Mouse (Mus musculus) midbrain, postnatal 0 days (tissue): Measurements from ENCODE around the gene Krtap3-2. TPM values are rescaled to one million over a fixed set of nuclear protein-coding genes. Genes with fewer than 3 reads are reported as not detected.

ENCODE experiments used
- ATAC-seq: fragments of 200-750 bp; cut with Nextera tagmentation; 2 replicates; pipeline ENCODE4 v1.8.0; 2017; ENCODE audit warnings: moderate number of reproducible peaks, mild to moderate bottlenecking, moderate TSS enrichment, moderate library complexity; ENCODE audit not compliant: low FRiP score
- DNase-seq: peaks from one replicate; pipeline ENCODE4 v3.0.0-alpha.2; 2015; ENCODE audit warnings: low spot score
- H3K27ac ChIP-seq: fragments of 300-500 bp; sonication (generic); 2 replicates; pipeline ENCODE4 v1.5.1; 2014; ENCODE audit warnings: low read depth, mild to moderate bottlenecking, low read length, mixed read lengths
- H3K27me3 ChIP-seq: fragments of 300-500 bp; sonication (generic); 2 replicates; pipeline ENCODE4 v1.6.1; 2014; ENCODE audit warnings: low read length, control low read depth, mixed read lengths; ENCODE audit not compliant: insufficient read depth
- H3K36me3 ChIP-seq: fragments of 300-500 bp; sonication (generic); 2 replicates; pipeline ENCODE4 v1.6.1; 2014; ENCODE audit warnings: low read length, control low read depth, mixed read lengths; ENCODE audit not compliant: insufficient read depth
- H3K4me1 ChIP-seq: fragments of 300-500 bp; sonication (generic); 2 replicates; pipeline ENCODE4 v1.6.1; 2014; ENCODE audit warnings: mild to moderate bottlenecking, control low read depth, antibody characterized with exemption, low read length, mixed read lengths; ENCODE audit not compliant: insufficient read depth
- H3K4me2 ChIP-seq: fragments of 300-500 bp; sonication (generic); 2 replicates; pipeline ENCODE4 v1.6.1; 2014; ENCODE audit warnings: low read depth, mild to moderate bottlenecking, low read length, mixed read lengths; ENCODE audit not compliant: poor library complexity, severe bottlenecking
- H3K4me3 ChIP-seq: fragments of 300-500 bp; sonication (generic); 2 replicates; pipeline ENCODE4 v1.5.1; 2014; ENCODE audit warnings: low read depth, mild to moderate bottlenecking, low read length, moderate library complexity
- H3K9ac ChIP-seq: fragments of 300-500 bp; sonication (generic); replicated peaks from 2 replicates; pipeline ENCODE4 v1.6.1; 2014; ENCODE audit warnings: mild to moderate bottlenecking, low read length, moderate library complexity, mixed read lengths; ENCODE audit not compliant: poor library complexity, severe bottlenecking
- H3K9me3 ChIP-seq: fragments of 300-500 bp; sonication (generic); 2 replicates; pipeline ENCODE4 v1.6.1; 2016; ENCODE audit warnings: low read length, control low read depth
- CTCF ChIP-seq: IDR thresholded peaks from 2 replicates; pipeline ENCODE4 v1.5.1; 2016; ENCODE audit warnings: antibody characterized with exemption, mild to moderate bottlenecking
- WGBS: fragments of 180-500 bp; shearing (Covaris S2); extraction: QIAGEN DNeasy Blood & Tissue Kit; methylation state at CpG from one replicate; pipeline ENCODE4 v1.1.7; 2014; 5-methylcytosine and 5-hydroxymethylcytosine counted together
- polyA plus RNA-seq: library from polyadenylated mRNA; unstranded; fragments of >200 nt; fragmentation: Nextera tagmentation; extraction: Ambion mirVana; gene quantifications from 2 replicates; pipeline ENCODE4 v1.2.1, GENCODE M21; 2015
- total RNA-seq: library from RNA; depleted of rRNA; stranded (reverse); fragments of >200 nt; gene quantifications from 2 replicates; pipeline ENCODE4 v1.2.3, GENCODE M21; 2014

The Krtap3-2 gene
- total and polyA plus RNA-seq, 2 experiments from 2014 or later, result not detected

- H3K36me3 ChIP-seq, result no peaks in the 10 kb centered on the region
- H3K4me1 ChIP-seq, result no peaks in the 10 kb centered on the region
- no peak overlapping the region for H3K4me2 ChIP-seq
- H3K9me3 ChIP-seq, result no peaks in the 10 kb centered on the region
- ATAC-seq (no peak), DNase-seq (no peak)
- TF ChIP-seq CTCF, result no peak
- no peak overlapping the region for H3K4me3 ChIP-seq
- no peaks in the 10 kb centered on the region for H3K27me3 ChIP-seq
- WGBS, result 84% methylated on average over 6 of the region's 6 CpGs
- no peak overlapping the region for H3K27ac ChIP-seq
- H3K9ac ChIP-seq, result no peak overlapping the region
Observed at GRCm38 (mm10) chr11:99562580-99562979, 5.9 kb upstream of the Krtap3-2 start.

GRCm38 (mm10) chr11:99559366-99559765 is 2.7 kb upstream of the Krtap3-2 start, which contains the start of gene Gm11939:
Gene Gm11939 (minus strand): TSS chr11:99559466.
- Histone ChIP-seq H3K9me3 (no peaks in the 10 kb centered on the region), H3K4me3 (no peak within 1 kb of the TSS), H3K27ac (no peak within 1 kb of the TSS), H3K9ac (no peak within 1 kb of the TSS), H3K4me1 (no peaks in the 10 kb centered on the region), H3K27me3 (no peaks in the 10 kb centered on the region), H3K36me3 (no peaks in the 10 kb centered on the region), H3K4me2 (no peak within 1 kb of the TSS)
- no peak for TF ChIP-seq CTCF
- no peak for DNase-seq
- no peak for ATAC-seq
- 90% methylated on average over 9 of the region's 9 CpGs for WGBS

- Histone ChIP-seq H3K4me2 (no peak overlapping the region), H3K9ac (no peak overlapping the region), H3K27ac (no peak overlapping the region), H3K9me3 (no peaks in the 10 kb centered on the region), H3K4me1 (no peaks in the 10 kb centered on the region), H3K27me3 (no peaks in the 10 kb centered on the region), H3K36me3 (no peaks in the 10 kb centered on the region), H3K4me3 (no peak overlapping the region)
- ATAC-seq (no peak), DNase-seq (no peak)
- no peak for TF ChIP-seq CTCF
- 85% methylated on average over 3 of the region's 3 CpGs for WGBS
Observed at GRCm38 (mm10) chr11:99557976-99558745, 1.5 kb upstream of the Krtap3-2 start.

GRCm38 (mm10) chr11:99556195-99556594 is 458 bp downstream of the Krtap3-2 start:
- H3K27ac ChIP-seq, result no peak overlapping the region
- H3K4me2 ChIP-seq, result no peak overlapping the region
- 86% methylated on average over 2 of the region's 2 CpGs for WGBS
- no peak overlapping the region for H3K9ac ChIP-seq
- H3K27me3 ChIP-seq, result no peaks in the 10 kb centered on the region
- no peaks in the 10 kb centered on the region for H3K9me3 ChIP-seq
- H3K36me3 ChIP-seq, result no peaks in the 10 kb centered on the region
- TF ChIP-seq CTCF, result no peak
- H3K4me3 ChIP-seq, result no peak overlapping the region
- no peak for DNase-seq
- H3K4me1 ChIP-seq, result no peaks in the 10 kb centered on the region
- no peak for ATAC-seq

- H3K4me1 ChIP-seq, result no peaks in the 10 kb centered on the region
- H3K36me3 ChIP-seq, result no peaks in the 10 kb centered on the region
- H3K4me3 ChIP-seq, result no peak within 1 kb of the TSS
- H3K27ac ChIP-seq, result no peak within 1 kb of the TSS
- H3K4me2 ChIP-seq, result no peak within 1 kb of the TSS
- DNase-seq, result no peak
- 82% methylated on average over 3 of the region's 4 CpGs for WGBS
- ATAC-seq, result no peak
- H3K27me3 ChIP-seq, result no peaks in the 10 kb centered on the region
- no peak for TF ChIP-seq CTCF
- no peak within 1 kb of the TSS for H3K9ac ChIP-seq
- no peaks in the 10 kb centered on the region for H3K9me3 ChIP-seq
Observed at GRCm38 (mm10) chr11:99550765-99551164, 5.9 kb downstream of the Krtap3-2 start, which contains the start of gene Krtap3-3. Gene Krtap3-3 (minus strand): TSS chr11:99550865.

GRCm38 (mm10) chr11:99547892-99548291 is 8.8 kb downstream of the Krtap3-2 start:
- H3K9me3 ChIP-seq, result no peaks in the 10 kb centered on the region
- H3K9ac ChIP-seq, result no peak overlapping the region
- DNase-seq (no peak), ATAC-seq (no peak)
- no peak overlapping the region for H3K4me3 ChIP-seq
- H3K27ac ChIP-seq, result no peak overlapping the region
- H3K36me3 ChIP-seq, result no peaks in the 10 kb centered on the region
- H3K27me3 ChIP-seq, result no peaks in the 10 kb centered on the region
- no peak overlapping the region for H3K4me2 ChIP-seq
- no peaks in the 10 kb centered on the region for H3K4me1 ChIP-seq
- no peak for TF ChIP-seq CTCF
